Mouse (Mus musculus) limb, embryonic 14.5 days (tissue): ENCODE measurements around the gene Gtf2f2. TPM values are rescaled to one million over a fixed set of nuclear protein-coding genes. Genes with fewer than 3 reads are reported as not detected.

ENCODE experiments used
- ATAC-seq: fragments of 200-750 bp; cut with Nextera tagmentation; 2 replicates; pipeline ENCODE4 v1.8.0; 2017; ENCODE audit warnings: low read depth, moderate number of reproducible peaks, moderate TSS enrichment; ENCODE audit not compliant: low FRiP score
- DNase-seq: peaks from one replicate; pipeline ENCODE4 v3.0.0-alpha.2; 2015; ENCODE audit warnings: low spot score
- H3K27ac ChIP-seq: fragments of 300-500 bp; sonication (generic); replicated peaks from 2 replicates; pipeline ENCODE4 v1.5.1; 2014; ENCODE audit warnings: low read depth, mild to moderate bottlenecking, low read length, moderate library complexity, mixed read lengths
- H3K27me3 ChIP-seq: fragments of 300-500 bp; sonication (generic); 2 replicates; pipeline ENCODE4 v1.6.1; 2014; ENCODE audit warnings: low read length, mixed read lengths; ENCODE audit not compliant: control insufficient read depth, insufficient read depth
- H3K36me3 ChIP-seq: fragments of 300-500 bp; sonication (generic); 2 replicates; pipeline ENCODE4 v1.6.1; 2014; ENCODE audit warnings: mild to moderate bottlenecking, low read length, moderate library complexity, mixed read lengths; ENCODE audit not compliant: control insufficient read depth, insufficient read depth
- H3K4me1 ChIP-seq: fragments of 300-500 bp; sonication (generic); 2 replicates; pipeline ENCODE4 v1.6.1; 2014; ENCODE audit warnings: antibody characterized with exemption, low read length, mixed read lengths; ENCODE audit not compliant: control insufficient read depth, insufficient read depth
- H3K4me2 ChIP-seq: fragments of 300-500 bp; sonication (generic); replicated peaks from 2 replicates; pipeline ENCODE4 v1.6.1; 2014; ENCODE audit warnings: low read depth, mild to moderate bottlenecking, low read length, moderate library complexity; ENCODE audit not compliant: severe bottlenecking
- H3K4me3 ChIP-seq: fragments of 300-500 bp; sonication (generic); replicated peaks from 2 replicates; pipeline ENCODE4 v1.5.1; 2014; ENCODE audit warnings: low read length
- H3K9ac ChIP-seq: fragments of 300-500 bp; sonication (generic); 2 replicates; pipeline ENCODE4 v1.6.1; 2014; ENCODE audit warnings: mild to moderate bottlenecking, low read depth, low read length, moderate library complexity; ENCODE audit not compliant: severe bottlenecking
- H3K9me3 ChIP-seq: fragments of 300-500 bp; sonication (generic); 2 replicates; pipeline ENCODE4 v1.6.1; 2016; ENCODE audit warnings: low read length; ENCODE audit not compliant: control insufficient read depth
- POLR2A ChIP-seq: fragments of 200-500 bp; IDR thresholded peaks from 2 replicates; pipeline ENCODE4 v1.8.0; 2012; ENCODE audit warnings: inconsistent platforms, mild to moderate bottlenecking, moderate library complexity, borderline replicate concordance; ENCODE audit not compliant: insufficient read depth, insufficient read length; ENCODE audit errors: extremely low read depth
- WGBS: fragments of 180-500 bp; shearing (Covaris S2); extraction: QIAGEN DNeasy Blood & Tissue Kit; methylation state at CpG from one replicate; pipeline ENCODE4 v1.1.7; 2014; 5-methylcytosine and 5-hydroxymethylcytosine counted together
- polyA plus RNA-seq, 2 experiments: library from polyadenylated mRNA; depleted of rRNA in 1 of 2; stranded (reverse) in 1 of 2; unstranded in 1 of 2; fragments of >200 nt; fragmentation: Nextera tagmentation in 1 of 2; extraction: Ambion mirVana in 1 of 2; gene quantifications; 2 replicates each; pipeline versions ENCODE4 v1.2.1 to v1.2.3; 2012 to 2014

Gtf2f2 gene
- polyA plus RNA-seq, 2 experiments: 22.1 to 34.7 TPM

GRCm38 (mm10) chr14:75883873-75884272 is 126.8 kb downstream of the Gtf2f2 start:
- H3K9me3 ChIP-seq: no peaks in the 10 kb centered on the region
- TF ChIP-seq POLR2A: no peak
- H3K4me2 ChIP-seq: no peak overlapping the region
- H3K4me1 ChIP-seq: no peaks in the 10 kb centered on the region
- H3K36me3 ChIP-seq: no peaks in the 10 kb centered on the region
- no peak overlapping the region for H3K9ac ChIP-seq
- WGBS: 82% methylated on average over 5 of the region's 5 CpGs
- H3K4me3 ChIP-seq: no peak overlapping the region
- H3K27ac ChIP-seq: no peak overlapping the region
- H3K27me3 ChIP-seq: no peaks in the 10 kb centered on the region
- DNase-seq: no peak
- no peak for ATAC-seq

GRCm38 (mm10) chr14:75883330-75883729 is 127.3 kb downstream of the Gtf2f2 start:
- Histone ChIP-seq H3K36me3 (no peaks in the 10 kb centered on the region), H3K9ac (no peak overlapping the region), H3K27me3 (no peaks in the 10 kb centered on the region), H3K27ac (no peak overlapping the region), H3K4me2 (no peak overlapping the region), H3K4me3 (no peak overlapping the region), H3K9me3 (no peaks in the 10 kb centered on the region), H3K4me1 (no peaks in the 10 kb centered on the region)
- no peak for DNase-seq
- 72% methylated on average over 5 of the region's 5 CpGs for WGBS
- no peak for TF ChIP-seq POLR2A
- ATAC-seq: no peak

GRCm38 (mm10) chr14:75881856-75882255 is 128.8 kb downstream of the Gtf2f2 start:
- 30% methylated on average over 4 of the region's 4 CpGs for WGBS
- Histone ChIP-seq H3K27ac (no peak overlapping the region), H3K4me3 (no peak overlapping the region), H3K4me2 (no peak overlapping the region), H3K9me3 (no peaks in the 10 kb centered on the region), H3K27me3 (no peaks in the 10 kb centered on the region), H3K36me3 (no peaks in the 10 kb centered on the region), H3K9ac (no peak overlapping the region), H3K4me1 (no peaks in the 10 kb centered on the region)
- ATAC-seq: no peak
- no peak for TF ChIP-seq POLR2A
- no peak for DNase-seq

GRCm38 (mm10) chr14:75878980-75879379 is 131.7 kb downstream of the Gtf2f2 start:
- no peak overlapping the region for H3K4me3 ChIP-seq
- H3K27ac ChIP-seq: no peak overlapping the region
- ATAC-seq: no peak
- no peaks in the 10 kb centered on the region for H3K36me3 ChIP-seq
- no peak overlapping the region for H3K9ac ChIP-seq
- H3K4me1 ChIP-seq: no peaks in the 10 kb centered on the region; the same call in 1 of the 2 replicates
- no peaks in the 10 kb centered on the region for H3K27me3 ChIP-seq
- H3K4me2 ChIP-seq: no peak overlapping the region
- 34% methylated on average over 8 of the region's 8 CpGs for WGBS
- TF ChIP-seq POLR2A: no peak
- H3K9me3 ChIP-seq: no peaks in the 10 kb centered on the region
- no peak for DNase-seq

- no peak for ATAC-seq
Measured at GRCm38 (mm10) chr14:75877297-75877696, 133.4 kb downstream of the Gtf2f2 start.

GRCm38 (mm10) chr14:75876320-75877043 is 134.2 kb downstream of the Gtf2f2 start:
- Histone ChIP-seq H3K4me1 (no peaks in the 10 kb centered on the region; the same call in 1 of the 2 replicates), H3K9me3 (no peaks in the 10 kb centered on the region; the same call in 1 of the 2 replicates), H3K27me3 (no peaks in the 10 kb centered on the region), H3K4me3 (0 out of 2 replicates have a peak overlapping the region, but pooled peaks have one; percentile 10), H3K27ac (no peak overlapping the region), H3K9ac (peak overlapping the region; percentile 48), H3K4me2 (peak overlapping the region; percentile 41), H3K36me3 (no peaks in the 10 kb centered on the region)
- DNase-seq (peak; percentile 71), ATAC-seq (peak; percentile 73)
- WGBS: 10% methylated on average over 21 of the region's 21 CpGs
- TF ChIP-seq POLR2A: no peak

More at GRCm38 (mm10) chr14:75877297-75877696, 133.4 kb downstream of the Gtf2f2 start:
- no peaks in the 10 kb centered on the region; the same call in 1 of the 2 replicates for H3K4me1 ChIP-seq
- H3K27me3 ChIP-seq: no peaks in the 10 kb centered on the region
- H3K27ac ChIP-seq: no peak overlapping the region
- H3K9me3 ChIP-seq: no peaks in the 10 kb centered on the region
- H3K4me2 ChIP-seq: no peak overlapping the region
- DNase-seq: no peak
- no peak overlapping the region; the same call in 1 of the 2 replicates for H3K9ac ChIP-seq
- no peaks in the 10 kb centered on the region for H3K36me3 ChIP-seq
- TF ChIP-seq POLR2A: no peak
- H3K4me3 ChIP-seq: no peak overlapping the region
- WGBS: 71% methylated on average over 3 of the region's 3 CpGs
